Mouse (Mus musculus): ENCODE data around the gene Atxn7l2. TPM values are rescaled to one million over a fixed set of nuclear protein-coding genes. Genes with fewer than 3 reads are reported as not detected.
"Not testable (repeated sequence)": the region's sequence is repeated elsewhere in the genome, so short reads cannot be mapped to it uniquely, and the experiment has no call there.

Gene Atxn7l2
- polyA plus RNA-seq (2016; fragmentation: Nextera tagmentation; extraction: Ambion mirVana), result 18.1 and 23.5 TPM in 2 replicates

GRCm38 (mm10) chr3:108210771-108211139 is at the start of gene Atxn7l2:
Gene Atxn7l2 (minus strand): TSS chr3:108210934.
- peak within 1 kb of the TSS; percentile 79 for H3K4me3 ChIP-seq
- no peaks in the 10 kb centered on the region for H3K9me3 ChIP-seq (replicated peaks)
- DNase-seq (ENCODE audit: low spot score), result no peak
- peaks cover 27% of the 10 kb centered on the region for H3K36me3 ChIP-seq
- peaks cover 27% of the 10 kb centered on the region for H3K4me1 ChIP-seq
- H3K27me3 ChIP-seq (ENCODE audit: low read depth, poor library complexity, severe bottlenecking), result no peaks in the 10 kb centered on the region
- 1% methylated on average over 14 of the region's 14 CpGs for WGBS
- H3K27ac ChIP-seq (replicated peaks), result peak within 1 kb of the TSS; percentile 100

GRCm38 (mm10) chr3:108259319-108259718 is 48.6 kb upstream of the Atxn7l2 start:
- Histone ChIP-seq H3K36me3 (peaks cover 27% of the 10 kb centered on the region), H3K27ac (replicated peaks) (no peak overlapping the region), H3K4me1 (peaks cover 30% of the 10 kb centered on the region), H3K9me3 (replicated peaks) (no peaks in the 10 kb centered on the region), H3K27me3 (ENCODE audit: low read depth, poor library complexity, severe bottlenecking) (no peaks in the 10 kb centered on the region), H3K4me3 (no peak overlapping the region)
- 80% methylated on average over 3 of the region's 3 CpGs for WGBS
- DNase-seq (ENCODE audit: low spot score), result no peak

- Histone ChIP-seq H3K9me3 (replicated peaks) (no peaks in the 10 kb centered on the region), H3K27me3 (ENCODE audit: low read depth, poor library complexity, severe bottlenecking) (no peaks in the 10 kb centered on the region), H3K4me3 (peak overlapping the region; percentile 99), H3K4me1 (peaks cover 30% of the 10 kb centered on the region), H3K27ac (replicated peaks) (peak overlapping the region; percentile 81; the same call in 1 of the 2 replicates), H3K36me3 (peaks cover 14% of the 10 kb centered on the region)
- WGBS, result 79% methylated on average over 3 of the region's 3 CpGs
- DNase-seq (ENCODE audit: low spot score), result no peak
Measured at GRCm38 (mm10) chr3:108257831-108258500, 47.2 kb upstream of the Atxn7l2 start.

GRCm38 (mm10) chr3:108256719-108257637 is 46.2 kb upstream of the Atxn7l2 start, which contains the start of gene Psma5:
Gene Psma5 (plus strand): TSS chr3:108256926.
- peak; percentile 97 for DNase-seq (ENCODE audit: low spot score)
- peak within 1 kb of the TSS; percentile 99 for H3K4me3 ChIP-seq
- peak within 1 kb of the TSS; percentile 81 for H3K27ac ChIP-seq (replicated peaks)
- H3K9me3 ChIP-seq (replicated peaks), result no peaks in the 10 kb centered on the region
- H3K27me3 ChIP-seq (ENCODE audit: low read depth, poor library complexity, severe bottlenecking), result no peaks in the 10 kb centered on the region
- WGBS, result under 1% methylated on average over 79 of the region's 79 CpGs
- H3K36me3 ChIP-seq, result peaks cover 6% of the 10 kb centered on the region
- H3K4me1 ChIP-seq, result peaks cover 30% of the 10 kb centered on the region

GRCm38 (mm10) chr3:108246857-108247256 is 36.1 kb upstream of the Atxn7l2 start:
- Histone ChIP-seq H3K4me3 (no peak overlapping the region), H3K27ac (replicated peaks) (no peak overlapping the region), H3K36me3 (no peaks in the 10 kb centered on the region), H3K27me3 (ENCODE audit: low read depth, poor library complexity, severe bottlenecking) (no peaks in the 10 kb centered on the region), H3K9me3 (replicated peaks) (no peaks in the 10 kb centered on the region), H3K4me1 (no peaks in the 10 kb centered on the region)
- no peak for DNase-seq (ENCODE audit: low spot score)
- WGBS, result 81% methylated on average over 2 of the region's 2 CpGs

GRCm38 (mm10) chr3:108241243-108241839 is 30.6 kb upstream of the Atxn7l2 start:
- no peak overlapping the region for H3K27ac ChIP-seq (replicated peaks)
- H3K27me3 ChIP-seq (ENCODE audit: low read depth, poor library complexity, severe bottlenecking), result no peaks in the 10 kb centered on the region
- H3K9me3 ChIP-seq (replicated peaks), result no peaks in the 10 kb centered on the region
- no peak for DNase-seq (ENCODE audit: low spot score)
- WGBS, result 93% methylated on average over 3 of the region's 3 CpGs
- H3K4me1 ChIP-seq, result no peaks in the 10 kb centered on the region
- H3K36me3 ChIP-seq, result no peaks in the 10 kb centered on the region
- no peak overlapping the region for H3K4me3 ChIP-seq

- H3K27me3 ChIP-seq (ENCODE audit: low read depth, poor library complexity, severe bottlenecking); H3K27ac ChIP-seq (replicated peaks); H3K36me3 ChIP-seq; H3K4me1 ChIP-seq; DNase-seq (ENCODE audit: low spot score); H3K9me3 ChIP-seq (replicated peaks); H3K4me3 ChIP-seq: not testable (repeated sequence)
- WGBS, result 85% methylated on average over 4 of the region's 4 CpGs
Measured at GRCm38 (mm10) chr3:108237474-108238102, 26.9 kb upstream of the Atxn7l2 start.

GRCm38 (mm10) chr3:108231646-108232045 is 20.9 kb upstream of the Atxn7l2 start:
- H3K27ac ChIP-seq (replicated peaks), result no peak overlapping the region
- no peaks in the 10 kb centered on the region for H3K36me3 ChIP-seq
- H3K4me3 ChIP-seq, result no peak overlapping the region
- peaks cover 24% of the 10 kb centered on the region for H3K27me3 ChIP-seq (ENCODE audit: low read depth, poor library complexity, severe bottlenecking)
- no peaks in the 10 kb centered on the region for H3K9me3 ChIP-seq (replicated peaks)
- peaks cover 8% of the 10 kb centered on the region for H3K4me1 ChIP-seq
- no peak for DNase-seq (ENCODE audit: low spot score)
- WGBS, result 83% methylated on average over 4 of the region's 4 CpGs

- H3K36me3 ChIP-seq, result no peaks in the 10 kb centered on the region
- H3K27me3 ChIP-seq (ENCODE audit: low read depth, poor library complexity, severe bottlenecking), result peaks cover 61% of the 10 kb centered on the region
- no peak overlapping the region for H3K27ac ChIP-seq (replicated peaks)
- 83% methylated on average over 2 of the region's 2 CpGs for WGBS
- H3K9me3 ChIP-seq (replicated peaks), result no peaks in the 10 kb centered on the region
- H3K4me1 ChIP-seq, result peaks cover 19% of the 10 kb centered on the region
- H3K4me3 ChIP-seq, result peak overlapping the region; percentile 60; the same call in 1 of the 2 replicates
- no peak for DNase-seq (ENCODE audit: low spot score)
Measured at GRCm38 (mm10) chr3:108227521-108227920, 16.8 kb upstream of the Atxn7l2 start.

GRCm38 (mm10) chr3:108226558-108227350 is 16.0 kb upstream of the Atxn7l2 start, which contains the start of gene Sypl2:
Gene Sypl2 (minus strand): TSS chr3:108226648.
- peak; percentile 70 for DNase-seq (ENCODE audit: low spot score)
- H3K27me3 ChIP-seq (ENCODE audit: low read depth, poor library complexity, severe bottlenecking), result peaks cover 65% of the 10 kb centered on the region
- no peaks in the 10 kb centered on the region for H3K36me3 ChIP-seq
- peak within 1 kb of the TSS; percentile 60 for H3K4me3 ChIP-seq
- 3% methylated on average over 44 of the region's 44 CpGs for WGBS
- H3K9me3 ChIP-seq (replicated peaks), result no peaks in the 10 kb centered on the region
- H3K27ac ChIP-seq (replicated peaks), result peak within 1 kb of the TSS; percentile 65
- peaks cover 19% of the 10 kb centered on the region for H3K4me1 ChIP-seq

- DNase-seq (ENCODE audit: low spot score), result peak; percentile 51
- H3K27ac ChIP-seq (replicated peaks), result peak overlapping the region; percentile 65
- H3K36me3 ChIP-seq, result no peaks in the 10 kb centered on the region
- H3K4me3 ChIP-seq, result peak overlapping the region; percentile 60
- H3K9me3 ChIP-seq (replicated peaks), result no peaks in the 10 kb centered on the region
- peaks cover 72% of the 10 kb centered on the region for H3K27me3 ChIP-seq (ENCODE audit: low read depth, poor library complexity, severe bottlenecking)
- peaks cover 19% of the 10 kb centered on the region for H3K4me1 ChIP-seq
- WGBS, result 3% methylated on average over 66 of the region's 67 CpGs
Measured at GRCm38 (mm10) chr3:108225711-108226557, 15.2 kb upstream of the Atxn7l2 start.
